Mouse (Mus musculus): ENCODE measurements around the gene Olfr56. TPM values are rescaled to one million over a fixed set of nuclear protein-coding genes. Genes with fewer than 3 reads are reported as not detected.
"Not testable (repeated sequence)": the region's sequence is repeated elsewhere in the genome, so short reads cannot be mapped to it uniquely, and the experiment has no call there.

The Olfr56 gene
- polyA plus RNA-seq, 1 experiment from 2014 or later, result 0.08 TPM

GRCm38 (mm10) chr11:49050064-49050463, 71.4 kb downstream of the Olfr56 start:
- not testable (repeated sequence) for ATAC-seq; H3K27me3 ChIP-seq (replicated peaks; ENCODE audit: insufficient read depth, low read length); H3K4me2 ChIP-seq (replicated peaks; ENCODE audit: low read depth, low read length); H3K9ac ChIP-seq (replicated peaks; ENCODE audit: low read depth); H3K27ac ChIP-seq (ENCODE audit: low read length); H3K4me1 ChIP-seq (ENCODE audit: insufficient read depth, low read depth, low read length); DNase-seq (ENCODE audit: low spot score); H3K9me3 ChIP-seq (ENCODE audit: low read length); H3K4me3 ChIP-seq (ENCODE audit: low read depth, low read length); H3K36me3 ChIP-seq (ENCODE audit: insufficient read depth, low read length)

- WGBS, result 64% methylated on average over 1 of the region's 6 CpGs
- not testable (repeated sequence) for H3K9ac ChIP-seq (replicated peaks; ENCODE audit: low read depth); H3K4me2 ChIP-seq (replicated peaks; ENCODE audit: low read depth, low read length); DNase-seq (ENCODE audit: low spot score); H3K27me3 ChIP-seq (replicated peaks; ENCODE audit: insufficient read depth, low read length); H3K36me3 ChIP-seq (ENCODE audit: insufficient read depth, low read length); H3K9me3 ChIP-seq (ENCODE audit: low read length); H3K4me1 ChIP-seq (ENCODE audit: insufficient read depth, low read depth, low read length); H3K27ac ChIP-seq (ENCODE audit: low read length); H3K4me3 ChIP-seq (ENCODE audit: low read depth, low read length)
- ATAC-seq, result peak; percentile 87
Observed at GRCm38 (mm10) chr11:49051093-49051891, 72.6 kb downstream of the Olfr56 start, which contains the start of gene 9930111J21Rik2. 9930111J21Rik2 (minus strand) TSS chr11:49051242.

- not testable (repeated sequence) for H3K27me3 ChIP-seq (replicated peaks; ENCODE audit: insufficient read depth, low read length); DNase-seq (ENCODE audit: low spot score); H3K4me3 ChIP-seq (ENCODE audit: low read depth, low read length); H3K36me3 ChIP-seq (ENCODE audit: insufficient read depth, low read length); H3K4me1 ChIP-seq (ENCODE audit: insufficient read depth, low read depth, low read length); H3K27ac ChIP-seq (ENCODE audit: low read length); H3K4me2 ChIP-seq (replicated peaks; ENCODE audit: low read depth, low read length); H3K9me3 ChIP-seq (ENCODE audit: low read length); H3K9ac ChIP-seq (replicated peaks; ENCODE audit: low read depth)
- ATAC-seq, result 0 out of 2 replicates have a peak, but pooled peaks have one; percentile 20
- WGBS, result no CpG with 5 or more reads among the region's 5 CpGs
Observed at GRCm38 (mm10) chr11:49051894-49052293, 73.2 kb downstream of the Olfr56 start.

GRCm38 (mm10) chr11:49060061-49060460, 81.4 kb downstream of the Olfr56 start:
- H3K4me3 ChIP-seq (ENCODE audit: low read depth, low read length); DNase-seq (ENCODE audit: low spot score); H3K36me3 ChIP-seq (ENCODE audit: insufficient read depth, low read length); H3K27me3 ChIP-seq (replicated peaks; ENCODE audit: insufficient read depth, low read length); H3K4me2 ChIP-seq (replicated peaks; ENCODE audit: low read depth, low read length); ATAC-seq; H3K9ac ChIP-seq (replicated peaks; ENCODE audit: low read depth); H3K9me3 ChIP-seq (ENCODE audit: low read length); H3K27ac ChIP-seq (ENCODE audit: low read length); H3K4me1 ChIP-seq (ENCODE audit: insufficient read depth, low read depth, low read length): not testable (repeated sequence)
- 43% methylated on average over 2 of the region's 3 CpGs for WGBS

GRCm38 (mm10) chr11:49061865-49062264, 83.2 kb downstream of the Olfr56 start:
- not testable (repeated sequence) for H3K9ac ChIP-seq (replicated peaks; ENCODE audit: low read depth); ATAC-seq; H3K4me3 ChIP-seq (ENCODE audit: low read depth, low read length); H3K9me3 ChIP-seq (ENCODE audit: low read length); H3K36me3 ChIP-seq (ENCODE audit: insufficient read depth, low read length); H3K27me3 ChIP-seq (replicated peaks; ENCODE audit: insufficient read depth, low read length); DNase-seq (ENCODE audit: low spot score); H3K4me2 ChIP-seq (replicated peaks; ENCODE audit: low read depth, low read length); H3K27ac ChIP-seq (ENCODE audit: low read length); H3K4me1 ChIP-seq (ENCODE audit: insufficient read depth, low read depth, low read length)
- 64% methylated on average over 1 of the region's 2 CpGs for WGBS

- not testable (repeated sequence) for DNase-seq (ENCODE audit: low spot score); H3K9ac ChIP-seq (replicated peaks; ENCODE audit: low read depth)
Observed at GRCm38 (mm10) chr11:49063713-49064469, 85.2 kb downstream of the Olfr56 start, which contains the start of gene Tgtp2. Tgtp2 (minus strand) TSS chr11:49064206.

More at GRCm38 (mm10) chr11:49063713-49064469, 85.2 kb downstream of the Olfr56 start, which contains the start of gene Tgtp2:
- not testable (repeated sequence) for H3K27ac ChIP-seq (ENCODE audit: low read length); H3K4me3 ChIP-seq (ENCODE audit: low read depth, low read length); ATAC-seq; H3K4me2 ChIP-seq (replicated peaks; ENCODE audit: low read depth, low read length); H3K36me3 ChIP-seq (ENCODE audit: insufficient read depth, low read length); H3K27me3 ChIP-seq (replicated peaks; ENCODE audit: insufficient read depth, low read length); H3K9me3 ChIP-seq (ENCODE audit: low read length); H3K4me1 ChIP-seq (ENCODE audit: insufficient read depth, low read depth, low read length)
- WGBS, result 62% methylated on average over 5 of the region's 5 CpGs

Measured in lung, postnatal 0 days (tissue).